Mouse (Mus musculus) hindbrain, embryonic 15.5 days (tissue): ENCODE measurements around the gene Iqsec1. TPM values are rescaled to one million over a fixed set of nuclear protein-coding genes. Genes with fewer than 3 reads are reported as not detected.
A peak's percentile ranks its signal among the peaks of the same experiment; 100 is the strongest.

Source experiments
- ATAC-seq: fragments of 200-750 bp; cut with Nextera tagmentation; 2 replicates; pipeline ENCODE4 v1.8.0; 2017; ENCODE audit warnings: low read depth, moderate number of reproducible peaks, moderate TSS enrichment; ENCODE audit not compliant: low FRiP score
- H3K27ac ChIP-seq: fragments of 300-500 bp; sonication (generic); replicated peaks from 2 replicates; pipeline ENCODE4 v1.5.1; 2015; ENCODE audit warnings: mild to moderate bottlenecking, inconsistent platforms
- H3K27me3 ChIP-seq: fragments of 300-500 bp; sonication (generic); 2 replicates; pipeline ENCODE4 v1.6.1; 2015; ENCODE audit warnings: control low read depth, inconsistent platforms
- H3K36me3 ChIP-seq: fragments of 300-500 bp; sonication (generic); 2 replicates; pipeline ENCODE4 v1.6.1; 2015; ENCODE audit warnings: control low read depth, inconsistent platforms
- H3K4me1 ChIP-seq: fragments of 300-500 bp; sonication (generic); replicated peaks from 2 replicates; pipeline ENCODE4 v1.6.1; 2015; ENCODE audit warnings: control low read depth, inconsistent platforms
- H3K4me2 ChIP-seq: fragments of 300-500 bp; sonication (generic); 2 replicates; pipeline ENCODE4 v1.6.1; 2015; ENCODE audit warnings: moderate library complexity, mild to moderate bottlenecking, inconsistent platforms
- H3K4me3 ChIP-seq: fragments of 300-500 bp; sonication (generic); 2 replicates; pipeline ENCODE4 v1.5.1; 2015; ENCODE audit warnings: mild to moderate bottlenecking, inconsistent platforms
- H3K9ac ChIP-seq: fragments of 300-500 bp; sonication (generic); 2 replicates; pipeline ENCODE4 v1.6.1; 2015; ENCODE audit warnings: inconsistent platforms
- H3K9me3 ChIP-seq: fragments of 300-500 bp; sonication (generic); 2 replicates; pipeline ENCODE4 v1.6.1; 2016; ENCODE audit warnings: control low read depth, inconsistent platforms
- WGBS: fragments of 180-500 bp; shearing (Covaris S2); methylation state at CpG from one replicate; pipeline ENCODE4 v1.1.7; 2015; 5-methylcytosine and 5-hydroxymethylcytosine counted together
- microRNA-seq: library from miRNA; unstranded; fragments of <30 nt; microRNA quantifications from one replicate; pipeline ENCODE4, GENCODE M21; 2016
- polyA plus RNA-seq: library from polyadenylated mRNA; unstranded; fragments of >200 nt; fragmentation: Nextera tagmentation; extraction: Ambion mirVana; gene quantifications from 2 replicates; pipeline ENCODE4 v1.2.1, GENCODE M21; 2015

Gene Iqsec1
- polyA plus RNA-seq, 1 experiment from 2014 or later: 23.3 TPM

DNA sequence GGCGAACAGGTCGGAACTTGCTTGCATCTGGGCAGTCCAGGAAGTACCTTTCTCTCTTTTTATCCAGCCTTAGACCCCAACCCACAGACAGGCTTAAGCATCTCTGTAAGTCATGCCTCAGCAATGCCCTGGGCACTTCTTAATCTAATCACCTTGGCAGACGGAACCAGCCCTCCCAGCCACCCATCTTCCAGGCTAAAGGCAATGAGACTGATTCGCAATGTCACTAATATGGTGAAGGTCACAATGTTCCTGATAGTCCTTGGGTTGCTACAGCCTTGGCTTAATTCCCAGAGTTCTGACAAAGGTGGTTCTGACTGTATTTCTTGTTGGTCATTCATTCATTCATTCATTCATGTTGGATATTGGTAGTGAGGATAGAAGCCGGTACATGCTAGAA lies 378.2 kb downstream of the Iqsec1 start:
- Histone ChIP-seq H3K27ac (no peak overlapping the region), H3K4me1 (peaks cover 8% of the 10 kb centered on the region; the same call in 1 of the 2 replicates)
- 95% methylated on average over 5 of the region's 5 CpGs for WGBS

GRCm38 (mm10) chr6:90608186-90608585 lies 380.3 kb downstream of the Iqsec1 start:
- Histone ChIP-seq H3K4me2 (no peak overlapping the region), H3K36me3 (no peaks in the 10 kb centered on the region), H3K4me3 (no peak overlapping the region), H3K27me3 (no peaks in the 10 kb centered on the region), H3K9me3 (no peaks in the 10 kb centered on the region), H3K9ac (no peak overlapping the region), H3K27ac (no peak overlapping the region), H3K4me1 (peaks cover 16% of the 10 kb centered on the region; the same call in 1 of the 2 replicates)
- ATAC-seq: no peak
- 77% methylated on average over 6 of the region's 6 CpGs for WGBS

More for the DNA sequence above, 378.2 kb downstream of the Iqsec1 start:
- no peaks in the 10 kb centered on the region for H3K9me3 ChIP-seq
- H3K27me3 ChIP-seq: no peaks in the 10 kb centered on the region
- H3K9ac ChIP-seq: no peak overlapping the region
- no peak overlapping the region for H3K4me2 ChIP-seq
- no peaks in the 10 kb centered on the region for H3K36me3 ChIP-seq
- ATAC-seq: no peak
- H3K4me3 ChIP-seq: no peak overlapping the region

DNA sequence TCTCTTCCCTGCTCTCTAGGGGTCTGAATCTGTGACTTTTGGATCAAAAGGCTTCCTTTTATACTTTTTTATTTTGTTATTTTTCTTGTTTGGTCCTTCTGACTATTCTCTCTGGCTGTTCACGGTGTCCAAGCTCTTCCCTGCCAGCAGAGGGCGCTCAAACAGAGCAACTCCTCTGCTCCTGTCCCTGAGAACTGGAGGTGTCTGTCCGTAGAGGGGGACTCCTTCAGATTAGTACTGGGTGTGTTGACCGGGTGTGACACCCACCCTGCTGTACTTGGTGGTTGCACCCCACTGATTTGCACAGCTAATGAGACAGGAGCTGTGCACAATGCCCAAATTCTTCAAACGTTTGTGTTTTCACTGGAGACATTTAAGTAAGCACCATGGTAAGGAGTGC lies 381.3 kb downstream of the Iqsec1 start:
- 13% methylated on average over 5 of the region's 5 CpGs for WGBS
- no peaks in the 10 kb centered on the region for H3K9me3 ChIP-seq
- peaks cover 16% of the 10 kb centered on the region; the same call in 1 of the 2 replicates for H3K4me1 ChIP-seq
- H3K9ac ChIP-seq: no peak overlapping the region
- H3K4me3 ChIP-seq: no peak overlapping the region
- H3K36me3 ChIP-seq: no peaks in the 10 kb centered on the region
- H3K27ac ChIP-seq: no peak overlapping the region
- no peaks in the 10 kb centered on the region for H3K27me3 ChIP-seq
- no peak overlapping the region for H3K4me2 ChIP-seq
- no peak for ATAC-seq

DNA sequence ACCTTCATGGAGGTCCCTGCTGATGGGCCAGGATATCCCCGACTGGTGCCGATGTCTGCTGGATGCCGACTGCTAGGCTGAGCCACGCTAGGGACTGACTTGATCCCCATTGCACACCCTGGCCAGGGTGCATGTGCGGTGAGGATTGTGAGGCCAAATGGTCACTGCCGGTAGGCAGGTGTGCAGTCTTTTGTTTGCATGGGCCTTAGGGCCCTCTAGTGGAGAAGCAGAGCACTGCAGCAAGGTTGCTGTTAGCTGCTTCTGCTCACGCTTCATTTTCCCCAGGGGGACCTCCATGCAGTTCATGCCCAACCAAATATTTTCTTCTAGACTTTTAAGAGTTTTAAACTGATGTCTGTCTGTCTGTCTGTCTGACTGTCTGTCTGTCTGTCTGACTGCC lies 381.9 kb downstream of the Iqsec1 start:
- Histone ChIP-seq H3K4me3 (no peak overlapping the region), H3K27ac (no peak overlapping the region), H3K36me3 (no peaks in the 10 kb centered on the region), H3K9ac (no peak overlapping the region), H3K4me1 (peaks cover 16% of the 10 kb centered on the region; the same call in 1 of the 2 replicates), H3K9me3 (no peaks in the 10 kb centered on the region), H3K27me3 (no peaks in the 10 kb centered on the region; the same call in 1 of the 2 replicates), H3K4me2 (peak overlapping the region; percentile 20; the same call in 1 of the 2 replicates)
- 25% methylated on average over 7 of the region's 7 CpGs for WGBS
- ATAC-seq: no peak

Small RNAs within 50 kb of the gene (microRNA-seq; reads per million reads assigned to microRNA genes)
- not detected for gene Gm24816

Other genes starting within 250 kb of the Iqsec1 start
- gene Nup210, start 128.1 kb upstream of the Iqsec1 start, polyA plus RNA-seq: 17.0 and 21.2 TPM in 2 replicates
- gene Hdac11, start 168.0 kb upstream of the Iqsec1 start, polyA plus RNA-seq: 43.4 and 44.4 TPM in 2 replicates
- gene Fbln2, start 223.8 kb upstream of the Iqsec1 start, polyA plus RNA-seq: 28.7 and 29.0 TPM in 2 replicates